Mouse (Mus musculus): ENCODE measurements around the gene Olfr382.
"Not testable (repeated sequence)": the region's sequence is repeated elsewhere in the genome, so short reads cannot be mapped to it uniquely, and the experiment has no call there.

Olfr382 gene

GRCm38 (mm10) chr11:73517097-73517496, at the start of gene Olfr382:
Gene Olfr382 (minus strand): TSS chr11:73517197.
- DNase-seq (ENCODE audit: low spot score in 2 of 2) = no peak

- DNase-seq (ENCODE audit: low spot score in 2 of 2) = not testable (repeated sequence)
Measured at GRCm38 (mm10) chr11:73528971-73529370, 12.0 kb upstream of the Olfr382 start.

- DNase-seq (ENCODE audit: low spot score in 2 of 2) = no peak
Measured at GRCm38 (mm10) chr11:73491503-73491902, 25.5 kb downstream of the Olfr382 start, which contains the start of gene Olfr381. Gene Olfr381 (minus strand): TSS chr11:73491603.
